Mouse (Mus musculus) myocyte (in vitro differentiated cells): ENCODE measurements around the gene Narf. TPM values are rescaled to one million over a fixed set of nuclear protein-coding genes. Genes with fewer than 3 reads are reported as not detected.
A peak's percentile ranks its signal among the peaks of the same experiment; 100 is the strongest.

Experiments used
- H3K27me3 ChIP-seq: one replicate; pipeline ENCODE4 v1.6.1; 2011; ENCODE audit not compliant: control insufficient read depth, insufficient read depth, insufficient read length
- H3K36me3 ChIP-seq: one replicate; pipeline ENCODE4 v1.6.1; 2011; ENCODE audit not compliant: control insufficient read depth, insufficient read depth
- H3K4me2 ChIP-seq: one replicate; pipeline ENCODE4 v1.6.1; 2011; ENCODE audit warnings: low read depth, control low read depth
- H3K4me3 ChIP-seq: one replicate; pipeline ENCODE4 v1.5.1; 2011; ENCODE audit warnings: mild to moderate bottlenecking, control low read depth, moderate library complexity
- H3K79me2 ChIP-seq: one replicate; pipeline ENCODE4 v1.6.1; 2011; ENCODE audit not compliant: control insufficient read depth, insufficient read depth
- H3ac ChIP-seq: one replicate; pipeline ENCODE4 v1.6.1; 2011; ENCODE audit not compliant: control insufficient read depth, insufficient read length
- CEBPB ChIP-seq: IDR thresholded peaks from 2 replicates; pipeline ENCODE4 v1.6.1; 2011; ENCODE audit warnings: mild to moderate bottlenecking, moderate library complexity; ENCODE audit not compliant: poor library complexity, insufficient read depth, severe bottlenecking
- E2F4 ChIP-seq: IDR thresholded peaks from one replicate; pipeline ENCODE4 v1.6.1; 2011; ENCODE audit warnings: mild to moderate bottlenecking, control low read depth, moderate library complexity; ENCODE audit not compliant: insufficient read depth
- MAX ChIP-seq: IDR thresholded peaks from one replicate; pipeline ENCODE4 v1.6.1; 2011; ENCODE audit warnings: low read depth, mild to moderate bottlenecking, control low read depth
- MYOD1 ChIP-seq, 3 experiments: IDR thresholded peaks; one replicate each; pipeline ENCODE4 v1.6.1; 2011; ENCODE audit warnings: control low read depth in 2 of 3, low read depth in 2 of 3, mild to moderate bottlenecking in 2 of 3, moderate library complexity in 1 of 3; ENCODE audit not compliant: insufficient read length in 2 of 3, control insufficient read depth in 1 of 3
- MYOG ChIP-seq, 3 experiments: IDR thresholded peaks; one replicate each; pipeline ENCODE4 v1.6.1; 2011; ENCODE audit warnings: control low read depth in 2 of 3, low read depth in 2 of 3, mild to moderate bottlenecking in 2 of 3; ENCODE audit not compliant: insufficient read length in 2 of 3, control insufficient read depth in 1 of 3, insufficient read depth in 1 of 3
- POLR2A ChIP-seq: IDR thresholded peaks from one replicate; pipeline ENCODE4 v1.6.1; 2011; ENCODE audit warnings: low read depth, mild to moderate bottlenecking, control low read depth, moderate library complexity; ENCODE audit not compliant: insufficient read length
- POLR2AphosphoS2 ChIP-seq: IDR thresholded peaks from one replicate; pipeline ENCODE4 v1.6.1; 2011; ENCODE audit warnings: low read depth, control low read depth; ENCODE audit not compliant: insufficient read length
- REST ChIP-seq: IDR thresholded peaks from one replicate; pipeline ENCODE4 v1.6.1; 2011; ENCODE audit warnings: mild to moderate bottlenecking, control low read depth, moderate library complexity; ENCODE audit not compliant: insufficient read depth, insufficient read length
- SRF ChIP-seq: IDR thresholded peaks from one replicate; pipeline ENCODE4 v1.6.1; 2011; ENCODE audit warnings: low read depth; ENCODE audit not compliant: control insufficient read depth, insufficient read length
- TCF12 ChIP-seq: IDR thresholded peaks from one replicate; pipeline ENCODE4 v1.6.1; 2011; ENCODE audit warnings: mild to moderate bottlenecking, control low read depth; ENCODE audit not compliant: poor library complexity, insufficient read depth, severe bottlenecking
- TCF3 ChIP-seq: IDR thresholded peaks from one replicate; pipeline ENCODE4 v1.6.1; 2011; ENCODE audit warnings: low read depth, control low read depth; ENCODE audit not compliant: insufficient read length
- USF1 ChIP-seq: IDR thresholded peaks from one replicate; pipeline ENCODE4 v1.6.1; 2011; ENCODE audit warnings: low read depth, mild to moderate bottlenecking, control low read depth, moderate library complexity
- polyA plus RNA-seq: library from polyadenylated mRNA; unstranded; fragments of >200 nt; fragmentation: generic; extraction: Trizol; gene quantifications from one replicate; pipeline ENCODE4 v1.2.1, GENCODE M21; 2012; ENCODE audit warnings: missing spikeins

Gene Narf
- polyA plus RNA-seq, 1 experiment: 27.0 TPM

DNA sequence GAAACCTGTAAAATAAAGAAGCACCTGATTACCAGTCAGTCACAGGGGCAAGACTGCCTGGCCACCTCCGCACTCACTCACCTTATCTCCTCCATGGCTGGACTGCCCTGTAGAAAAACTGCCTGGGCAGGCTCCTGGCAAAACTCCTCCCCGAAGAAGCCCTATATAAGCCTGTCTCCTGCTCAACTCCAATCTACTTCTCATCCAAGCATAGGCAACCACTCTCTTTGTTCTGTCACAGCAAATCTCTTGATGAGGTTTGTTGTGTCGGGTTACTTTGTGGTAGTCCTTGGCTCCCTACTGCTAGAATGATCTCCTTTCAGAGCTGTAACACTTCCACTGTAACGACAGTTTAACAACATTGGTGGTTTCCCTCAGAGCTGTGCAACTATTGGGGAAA lies 4.3 kb upstream of the Narf start:
- no peak overlapping the region for H3K4me2 ChIP-seq
- no peaks in the 10 kb centered on the region for H3K36me3 ChIP-seq
- no peak overlapping the region for H3K4me3 ChIP-seq
- no peak for TF ChIP-seq TCF12
- no peak for TF ChIP-seq POLR2AphosphoS2
- TF ChIP-seq POLR2A: no peak
- no peak for TF ChIP-seq CEBPB
- no peak for TF ChIP-seq MYOD1 (IDR thresholded peaks at IDR 0.05; ENCODE audit: control insufficient read depth in 1 of 3, insufficient read length in 2 of 3, low read depth in 2 of 3)
- TF ChIP-seq TCF3: no peak
- TF ChIP-seq E2F4: no peak
- TF ChIP-seq SRF: no peak
- TF ChIP-seq USF1: no peak
- TF ChIP-seq MAX: no peak
- TF ChIP-seq REST: no peak
- TF ChIP-seq MYOG (IDR thresholded peaks at IDR 0.05; ENCODE audit: control insufficient read depth in 1 of 3, insufficient read depth in 1 of 3, insufficient read length in 2 of 3, low read depth in 2 of 3): no peak
- H3K79me2 ChIP-seq: no peaks in the 10 kb centered on the region
- H3K27me3 ChIP-seq: no peaks in the 10 kb centered on the region
- H3ac ChIP-seq: no peak overlapping the region

DNA sequence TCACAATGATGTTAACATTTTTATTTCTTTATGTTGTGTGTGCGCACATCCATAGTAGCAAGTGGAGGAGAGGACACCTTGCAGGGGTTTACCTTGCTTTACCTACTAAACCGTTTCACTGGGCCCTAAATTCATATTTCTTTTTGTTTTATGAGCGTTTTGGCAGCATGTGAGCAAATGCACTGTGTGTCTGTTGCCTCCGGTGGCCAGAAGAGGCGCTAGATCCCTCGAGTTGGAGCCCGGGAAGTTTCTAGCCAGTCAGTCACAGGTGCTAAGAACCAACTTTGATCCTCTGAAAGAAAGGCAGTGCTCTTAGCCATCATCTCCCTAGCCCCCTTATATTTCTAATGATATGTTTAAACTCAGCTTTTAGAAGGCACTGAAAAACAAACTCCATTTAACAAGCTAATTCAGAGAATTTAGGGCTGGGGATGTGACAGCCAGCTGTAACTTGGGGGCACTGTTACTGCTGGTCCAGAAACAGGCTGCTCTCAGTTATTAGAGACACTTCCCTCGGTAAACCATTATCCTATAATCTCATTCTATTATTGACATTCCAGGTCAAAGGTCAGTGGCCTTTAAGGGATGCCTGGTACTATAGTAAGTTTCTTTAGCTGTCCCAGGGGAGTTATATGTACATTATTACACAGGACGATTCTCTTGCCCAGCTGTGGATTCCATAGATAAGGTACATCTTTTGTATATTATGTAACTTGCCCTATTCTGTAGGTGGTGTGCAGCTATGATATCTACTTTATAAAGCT lies 1.4 kb upstream of the Narf start:
- peak overlapping the region; percentile 61 for H3K4me3 ChIP-seq
- peaks cover 5% of the 10 kb centered on the region for H3K36me3 ChIP-seq
- H3K27me3 ChIP-seq: no peaks in the 10 kb centered on the region
- TF ChIP-seq REST (no peak), MYOD1 (IDR thresholded peaks at IDR 0.05; ENCODE audit: control insufficient read depth in 1 of 3, insufficient read length in 2 of 3, low read depth in 2 of 3) (no peak), TCF12 (no peak), MYOG (IDR thresholded peaks at IDR 0.05; ENCODE audit: control insufficient read depth in 1 of 3, insufficient read depth in 1 of 3, insufficient read length in 2 of 3, low read depth in 2 of 3) (no peak), POLR2A (no peak), MAX (no peak), POLR2AphosphoS2 (no peak), USF1 (no peak), CEBPB (no peak), TCF3 (no peak), SRF (no peak), E2F4 (no peak)
- no peaks in the 10 kb centered on the region for H3K79me2 ChIP-seq
- peak overlapping the region; percentile 99 for H3K4me2 ChIP-seq
- H3ac ChIP-seq: no peak overlapping the region

DNA sequence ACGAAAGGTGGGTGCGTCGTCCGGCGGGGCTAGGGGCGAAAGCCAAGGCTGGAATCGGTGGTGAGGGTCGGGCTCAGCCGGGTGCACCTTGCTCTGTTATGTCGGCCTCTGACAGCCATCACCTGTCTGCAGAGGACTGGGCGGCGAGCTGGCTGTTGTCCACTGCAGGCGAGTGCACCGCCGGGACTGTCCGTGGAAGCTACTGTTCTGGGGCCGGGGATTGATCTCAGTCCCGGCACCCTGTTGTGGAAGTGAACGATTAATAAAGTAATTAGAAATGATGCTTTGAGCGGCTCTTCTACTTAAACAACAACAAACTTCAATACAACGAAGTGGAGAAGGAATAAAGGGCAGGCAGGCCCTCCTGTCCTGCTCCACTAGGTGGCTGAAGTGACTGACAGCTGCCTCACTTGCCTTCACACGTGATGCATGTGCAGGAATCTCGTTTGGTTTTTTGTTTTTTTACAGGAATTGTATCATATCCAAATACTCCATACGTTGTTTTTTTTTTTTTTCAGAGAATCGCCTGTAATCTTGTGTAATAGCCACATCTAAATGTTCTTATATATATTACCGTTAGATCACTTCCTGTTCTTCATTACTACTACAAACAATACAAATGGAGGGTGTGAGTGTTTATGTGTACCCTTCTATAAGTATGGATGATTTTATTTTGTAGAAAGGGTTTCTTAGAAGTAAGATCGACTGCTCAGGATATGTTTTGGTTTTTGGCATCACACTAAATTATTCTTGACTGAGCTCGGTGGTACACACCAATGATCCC lies 484 bp downstream of the Narf start:
- H3K4me2 ChIP-seq: peak overlapping the region; percentile 90
- H3K79me2 ChIP-seq: no peaks in the 10 kb centered on the region
- H3ac ChIP-seq: peak overlapping the region; percentile 81
- H3K27me3 ChIP-seq: no peaks in the 10 kb centered on the region
- TF ChIP-seq MYOD1 (IDR thresholded peaks at IDR 0.05; ENCODE audit: control insufficient read depth in 1 of 3, insufficient read length in 2 of 3, low read depth in 2 of 3): peak in 2 of 3 experiments; percentile 5 to 53
- peak; percentile 83 for TF ChIP-seq USF1
- no peak for TF ChIP-seq POLR2AphosphoS2
- TF ChIP-seq SRF: no peak
- peak overlapping the region; percentile 61 for H3K4me3 ChIP-seq
- H3K36me3 ChIP-seq: peaks cover 8% of the 10 kb centered on the region

DNA sequence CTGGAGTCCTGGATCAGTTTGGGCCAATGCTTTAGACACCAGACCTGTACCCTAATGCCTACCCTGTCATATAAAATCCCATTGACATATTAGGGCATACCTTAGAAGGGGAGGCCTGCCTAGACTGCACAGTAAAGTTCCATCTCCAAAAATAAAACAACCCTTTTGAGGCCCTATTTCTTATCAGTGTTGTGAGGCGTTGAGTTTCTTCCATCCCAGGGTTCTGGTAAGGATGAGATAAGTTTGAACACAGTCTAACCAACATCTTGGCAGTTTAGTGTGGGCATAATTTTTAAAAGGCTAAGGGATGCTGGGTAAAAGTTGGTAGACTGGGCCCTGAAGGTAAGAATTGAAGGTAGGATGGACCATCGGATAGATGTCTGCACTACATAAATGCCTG lies 2.6 kb downstream of the Narf start:
- no peak overlapping the region for H3K4me2 ChIP-seq
- TF ChIP-seq TCF12 (no peak), POLR2AphosphoS2 (no peak), MAX (no peak), MYOD1 (IDR thresholded peaks at IDR 0.05; ENCODE audit: control insufficient read depth in 1 of 3, insufficient read length in 2 of 3, low read depth in 2 of 3) (no peak), SRF (no peak), TCF3 (no peak), POLR2A (no peak), CEBPB (no peak), REST (no peak), E2F4 (no peak), USF1 (no peak), MYOG (IDR thresholded peaks at IDR 0.05; ENCODE audit: control insufficient read depth in 1 of 3, insufficient read depth in 1 of 3, insufficient read length in 2 of 3, low read depth in 2 of 3) (no peak)
- no peak overlapping the region for H3K4me3 ChIP-seq
- no peaks in the 10 kb centered on the region for H3K27me3 ChIP-seq
- H3K36me3 ChIP-seq: peaks cover 19% of the 10 kb centered on the region
- no peaks in the 10 kb centered on the region for H3K79me2 ChIP-seq
- H3ac ChIP-seq: no peak overlapping the region
